Mouse (Mus musculus) adrenal gland, adult (tissue): ENCODE results near the gene Cd24a.

Experiments
- DNase-seq, 2 experiments: peaks; one replicate each; pipeline ENCODE4 v3.0.0; 2022 to 2023; ENCODE audit warnings: low spot score in 1 of 2; ENCODE audit not compliant: inconsistent age in 2 of 2

The Cd24a gene

DNA sequence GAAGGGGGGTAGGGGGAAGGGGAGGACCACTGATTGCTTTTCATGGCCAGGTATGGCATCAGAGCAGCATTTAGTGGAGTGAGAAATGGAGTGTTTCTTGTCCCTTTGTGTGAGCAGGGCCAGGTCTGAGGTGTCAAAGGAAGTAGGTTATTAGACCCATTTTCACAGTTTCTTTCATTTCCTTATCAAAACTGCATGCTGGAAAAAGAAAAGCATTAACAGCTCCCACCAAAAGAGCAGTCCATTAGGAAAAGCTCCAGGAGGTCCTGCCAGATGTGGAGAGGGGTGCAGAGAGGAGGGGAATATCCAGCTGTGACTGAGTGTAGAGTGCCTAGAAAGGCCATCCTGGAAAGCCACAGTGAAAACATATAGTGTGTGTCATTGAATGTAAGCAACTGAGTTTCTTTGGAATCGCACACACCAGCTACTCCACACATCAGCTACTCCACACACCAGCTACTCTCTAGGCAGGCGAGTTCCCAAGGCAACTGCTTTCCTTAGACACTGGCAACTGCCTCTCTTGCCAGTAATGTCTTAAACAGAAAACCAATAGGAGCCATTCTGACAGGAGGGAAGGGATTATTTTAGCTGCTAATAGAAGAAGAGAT lies 46.8 kb downstream of the Cd24a start:
- DNase-seq = no peak

DNA sequence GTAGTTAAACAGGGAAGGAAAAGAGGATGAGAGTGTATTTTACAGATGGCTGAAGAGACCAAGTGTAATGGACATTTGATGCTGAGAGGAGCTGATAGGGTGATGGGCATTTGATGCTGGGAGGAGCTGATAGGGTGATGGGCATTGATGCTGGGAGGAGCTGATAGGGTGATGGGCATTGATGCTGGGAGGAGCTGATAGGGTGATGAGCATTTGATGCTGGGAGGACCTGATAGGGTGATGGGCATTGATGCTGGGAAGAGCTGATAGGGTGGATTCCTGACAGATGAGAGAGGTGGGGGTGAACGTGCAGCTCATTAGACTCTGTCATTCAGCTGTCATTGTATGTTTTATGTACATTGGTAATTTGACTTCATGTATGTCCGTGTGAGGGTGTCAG lies 47.5 kb downstream of the Cd24a start:
- no peak for DNase-seq

DNA sequence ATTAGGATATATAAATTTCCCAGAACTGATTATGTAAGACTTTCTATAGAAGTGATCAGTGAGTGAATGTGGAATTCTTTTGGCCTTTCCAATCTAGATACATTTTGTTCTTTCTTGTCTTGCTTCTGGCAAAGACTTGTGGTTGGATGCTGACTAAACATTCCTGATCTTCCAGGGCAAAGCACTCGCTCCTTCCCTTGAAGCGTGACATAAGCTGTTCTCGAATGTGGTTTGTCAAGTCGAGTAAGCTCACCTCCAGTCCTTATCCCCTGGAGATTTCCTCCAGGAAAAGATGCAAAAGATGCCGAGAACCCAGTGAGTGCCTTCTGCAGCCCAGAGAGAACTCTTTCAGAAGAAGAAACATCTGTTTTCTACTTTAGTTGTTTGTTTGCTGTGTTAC lies 51.1 kb downstream of the Cd24a start:
- no peak for DNase-seq

DNA sequence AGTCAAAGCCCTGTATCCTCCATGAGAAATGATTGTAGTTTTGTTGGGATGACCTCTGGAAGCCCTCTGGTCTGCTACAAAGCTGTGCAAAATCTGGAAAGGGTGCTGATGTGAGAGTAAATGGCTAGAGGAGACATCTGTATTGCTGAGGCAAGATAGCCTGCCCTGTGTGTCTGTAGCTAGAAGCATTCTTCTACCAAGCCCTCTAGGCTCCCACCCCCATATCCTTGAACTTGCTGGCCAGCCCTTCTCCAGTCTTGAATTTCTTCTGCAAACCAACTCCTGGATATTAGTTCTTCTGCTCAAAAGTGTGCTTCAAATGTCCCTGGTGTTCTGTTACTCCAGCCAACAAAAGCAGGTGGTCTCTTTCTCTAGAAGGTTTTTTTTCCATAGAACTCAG lies 51.8 kb downstream of the Cd24a start:
- DNase-seq = no peak

DNA sequence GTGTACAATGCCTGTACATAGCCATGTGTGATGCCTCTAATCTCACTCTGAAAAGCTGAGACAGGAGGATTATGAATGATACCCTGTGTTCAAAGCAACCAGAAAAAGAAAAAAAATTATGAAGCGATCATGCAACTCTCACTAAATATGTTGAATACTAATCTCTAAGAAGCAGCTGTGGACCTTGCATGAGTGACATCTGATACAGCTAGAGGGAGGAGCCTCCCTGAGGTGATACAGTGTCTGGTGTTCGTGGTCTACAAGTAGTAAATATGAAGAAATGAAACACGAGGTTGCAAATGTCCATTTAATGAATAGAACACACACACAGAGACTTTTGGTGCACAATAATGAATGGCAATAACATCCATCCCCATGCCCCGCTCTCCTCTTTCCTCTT lies 52.5 kb downstream of the Cd24a start:
- no peak for DNase-seq

DNA sequence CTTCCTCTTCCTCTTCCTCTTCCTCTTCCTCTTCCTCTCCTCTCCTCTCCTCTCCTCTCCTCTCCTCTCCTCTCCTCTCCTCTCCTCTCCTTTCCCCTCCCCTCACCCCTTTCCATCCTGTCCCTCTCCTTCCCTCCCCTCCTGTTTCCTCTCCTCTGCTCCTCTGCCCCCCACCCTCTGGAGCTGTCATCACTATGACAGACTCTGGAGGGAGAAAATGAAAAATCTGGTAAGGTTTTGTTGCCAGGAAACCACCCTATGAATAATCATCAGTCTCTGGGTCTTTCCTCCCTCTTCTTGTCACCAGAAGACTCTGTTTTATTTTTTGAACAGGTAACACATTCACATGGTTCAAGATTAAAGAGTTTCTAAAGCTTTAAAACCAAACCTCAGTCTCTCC lies 53.0 kb downstream of the Cd24a start:
- no peak for DNase-seq

DNA sequence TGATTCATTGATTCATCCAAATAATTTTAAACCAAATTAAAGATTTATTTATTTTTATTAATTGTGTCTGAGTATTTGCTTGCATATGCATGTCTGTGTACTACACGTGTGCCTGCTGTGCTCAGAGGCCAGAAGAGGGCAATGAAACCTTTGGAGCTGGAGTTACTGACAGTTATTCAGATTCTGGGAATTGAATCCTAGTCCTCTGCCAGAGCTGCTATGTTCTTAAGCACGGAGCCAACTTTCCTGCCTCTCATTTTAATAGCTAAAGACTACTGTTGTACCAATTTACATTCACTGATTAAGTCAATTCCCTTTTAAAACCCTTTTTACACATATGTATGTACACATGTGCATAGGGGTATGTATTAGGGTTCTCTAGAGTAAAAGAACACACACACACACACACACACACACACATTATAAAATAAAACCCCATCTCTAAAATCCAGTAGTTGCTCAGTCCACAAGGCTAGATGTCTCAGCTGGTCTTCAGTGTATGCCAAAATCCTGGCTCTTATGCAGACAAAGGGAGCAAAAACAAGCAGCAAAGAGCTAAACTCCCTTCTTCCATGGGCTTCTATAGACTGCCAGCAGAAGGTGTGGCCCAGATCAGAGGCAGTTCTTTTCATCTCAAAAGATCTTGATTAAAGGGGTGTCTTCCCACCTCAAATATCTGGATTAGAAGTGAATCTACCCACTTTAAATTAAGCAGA lies 53.7 kb downstream of the Cd24a start:
- no peak for DNase-seq

DNA sequence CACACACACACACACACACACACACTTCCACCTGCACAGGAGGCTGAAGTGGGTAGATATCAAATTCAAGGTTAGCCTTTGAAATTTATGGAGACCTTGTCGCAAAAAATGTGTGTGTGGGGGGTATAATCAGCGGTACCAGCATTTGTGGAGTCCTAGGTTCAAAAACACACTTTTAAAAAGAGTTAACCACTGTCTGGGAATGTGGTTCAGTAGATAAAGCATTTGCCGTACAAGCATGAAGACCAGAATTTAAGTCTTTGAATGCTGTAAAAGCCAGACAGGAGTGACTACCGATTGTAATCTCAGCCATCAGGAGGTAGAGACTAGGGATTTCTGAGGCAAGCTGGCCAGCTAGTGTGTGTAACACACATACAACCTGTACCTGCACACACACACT lies 55.0 kb downstream of the Cd24a start:
- no peak for DNase-seq
